Mouse (Mus musculus) liver, postnatal 0 days (tissue): ENCODE measurements around the gene BC052040. TPM values are rescaled to one million over a fixed set of nuclear protein-coding genes. Genes with fewer than 3 reads are reported as not detected.

Source experiments
- ATAC-seq: fragments of 200-750 bp; cut with Nextera tagmentation; 2 replicates; pipeline ENCODE4 v1.8.0; 2017; ENCODE audit warnings: mild to moderate bottlenecking, moderate library complexity
- DNase-seq: peaks from one replicate; pipeline ENCODE4 v3.0.0-alpha.2; 2016
- H3K27ac ChIP-seq: fragments of 300-500 bp; sonication (generic); 2 replicates; pipeline ENCODE4 v1.5.1; 2014; ENCODE audit warnings: antibody characterized with exemption, moderate library complexity, mild to moderate bottlenecking, low read depth
- H3K27me3 ChIP-seq: fragments of 300-500 bp; sonication (generic); 2 replicates; pipeline ENCODE4 v1.6.1; 2014; ENCODE audit warnings: low read length, control low read depth, mixed read lengths; ENCODE audit not compliant: insufficient read depth
- H3K36me3 ChIP-seq: fragments of 300-500 bp; sonication (generic); replicated peaks from 2 replicates; pipeline ENCODE4 v1.6.1; 2014; ENCODE audit warnings: mild to moderate bottlenecking, control low read depth, low read length, moderate library complexity, mixed read lengths; ENCODE audit not compliant: insufficient read depth
- H3K4me1 ChIP-seq: fragments of 300-500 bp; sonication (generic); 2 replicates; pipeline ENCODE4 v1.6.1; 2014; ENCODE audit warnings: antibody characterized with exemption, mild to moderate bottlenecking, control low read depth; ENCODE audit not compliant: insufficient read depth
- H3K4me2 ChIP-seq: fragments of 300-500 bp; sonication (generic); 2 replicates; pipeline ENCODE4 v1.6.1; 2014; ENCODE audit warnings: low read depth, mild to moderate bottlenecking, low read length, moderate library complexity, mixed read lengths
- H3K4me3 ChIP-seq: fragments of 300-500 bp; sonication (generic); 2 replicates; pipeline ENCODE4 v1.5.1; 2014; ENCODE audit warnings: low read depth, low read length
- H3K9ac ChIP-seq: fragments of 300-500 bp; sonication (generic); replicated peaks from 2 replicates; pipeline ENCODE4 v1.6.1; 2014; ENCODE audit warnings: mild to moderate bottlenecking, moderate library complexity
- H3K9me3 ChIP-seq: fragments of 300-500 bp; sonication (generic); 2 replicates; pipeline ENCODE4 v1.6.1; 2016; ENCODE audit warnings: mild to moderate bottlenecking, control low read depth, low read length, mixed read lengths
- CTCF ChIP-seq: sonication (generic); IDR thresholded peaks from 2 replicates; pipeline ENCODE4 v1.5.1; 2016; ENCODE audit warnings: antibody characterized with exemption, low read depth
- EP300 ChIP-seq: IDR thresholded peaks from 2 replicates; pipeline ENCODE4 v1.6.1; 2016; ENCODE audit warnings: antibody characterized with exemption, low read depth, mild to moderate bottlenecking
- WGBS: fragments of 180-500 bp; shearing (Covaris S2); extraction: QIAGEN DNeasy Blood & Tissue Kit; methylation state at CpG from one replicate; pipeline ENCODE4 v1.1.7; 2014; ENCODE audit not compliant: insufficient replicate concordance; 5-methylcytosine and 5-hydroxymethylcytosine counted together
- polyA plus RNA-seq: library from polyadenylated mRNA; unstranded; fragments of >200 nt; fragmentation: Nextera tagmentation; extraction: Ambion mirVana; gene quantifications from 2 replicates; pipeline ENCODE4 v1.2.1, GENCODE M21; 2015

Gene BC052040
- polyA plus RNA-seq, 1 experiment from 2014 or later: 4.1 TPM

DNA sequence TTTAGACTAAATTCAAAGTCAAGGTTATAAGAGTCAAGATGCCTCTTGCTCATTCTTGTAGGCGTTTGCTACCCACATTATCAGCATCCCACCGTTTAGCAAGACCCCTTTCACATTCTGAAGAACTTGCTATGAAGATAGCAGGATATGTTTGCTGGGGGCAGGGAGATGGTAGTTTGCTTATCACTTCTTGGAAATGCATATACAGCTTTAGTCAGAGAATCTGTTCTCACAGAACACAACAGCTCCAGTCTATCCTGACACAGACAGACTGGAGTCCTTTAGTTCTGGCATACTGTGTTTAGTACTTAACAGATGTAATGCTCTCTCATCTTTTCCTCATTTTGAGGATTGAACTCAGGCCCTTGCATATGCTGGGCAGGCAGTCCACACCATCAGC lies 28.6 kb downstream of the BC052040 start:
- Histone ChIP-seq H3K4me2 (no peak overlapping the region), H3K36me3 (no peaks in the 10 kb centered on the region), H3K4me1 (no peaks in the 10 kb centered on the region; the same call in 1 of the 2 replicates), H3K27ac (no peak overlapping the region), H3K9me3 (no peaks in the 10 kb centered on the region), H3K9ac (no peak overlapping the region), H3K4me3 (no peak overlapping the region), H3K27me3 (no peaks in the 10 kb centered on the region)
- ATAC-seq: no peak
- DNase-seq: no peak
- 50% methylated on average over 2 of the region's 2 CpGs for WGBS
- TF ChIP-seq CTCF (no peak), EP300 (no peak)

DNA sequence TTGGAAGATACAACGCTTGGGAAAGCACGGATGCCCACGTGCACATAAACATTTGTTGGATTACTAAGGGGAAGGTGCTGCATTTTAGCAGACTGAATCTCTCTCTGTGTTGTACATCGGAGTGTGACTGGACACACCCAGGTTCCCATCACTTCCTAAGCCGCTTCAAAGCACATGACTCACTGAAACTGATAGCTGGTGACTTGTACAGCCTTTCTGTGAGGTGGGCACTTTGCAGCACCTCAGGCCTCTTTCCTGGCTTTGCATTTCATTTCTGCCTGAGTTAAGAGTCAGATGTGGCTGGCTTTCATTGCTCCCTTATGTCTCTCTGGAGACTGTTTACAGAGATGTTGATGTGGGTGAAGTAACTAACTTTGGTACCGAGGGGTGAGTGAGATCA lies 29.0 kb downstream of the BC052040 start:
- no peak overlapping the region for H3K9ac ChIP-seq
- no peaks in the 10 kb centered on the region for H3K9me3 ChIP-seq
- H3K27me3 ChIP-seq: no peaks in the 10 kb centered on the region
- no peak for TF ChIP-seq CTCF
- TF ChIP-seq EP300: no peak
- no peaks in the 10 kb centered on the region; the same call in 1 of the 2 replicates for H3K4me1 ChIP-seq
- ATAC-seq (no peak), DNase-seq (no peak)
- 86% methylated on average over 6 of the region's 6 CpGs for WGBS
- H3K4me2 ChIP-seq: no peak overlapping the region
- H3K4me3 ChIP-seq: no peak overlapping the region
- H3K27ac ChIP-seq: no peak overlapping the region
- H3K36me3 ChIP-seq: no peaks in the 10 kb centered on the region

- no peak for DNase-seq
- Histone ChIP-seq H3K27me3 (no peaks in the 10 kb centered on the region), H3K36me3 (no peaks in the 10 kb centered on the region), H3K4me2 (no peak overlapping the region), H3K9ac (no peak overlapping the region), H3K27ac (no peak overlapping the region), H3K4me1 (no peaks in the 10 kb centered on the region), H3K9me3 (no peaks in the 10 kb centered on the region), H3K4me3 (no peak overlapping the region)
- no peak for TF ChIP-seq EP300
- TF ChIP-seq CTCF: no peak
- ATAC-seq: no peak
- WGBS: 85% methylated on average over 3 of the region's 3 CpGs
These were observed 32.5 kb downstream of the BC052040 start for GRCm38 (mm10) chr2:115613830-115614520.

- WGBS: 79% methylated on average over 4 of the region's 4 CpGs
- Histone ChIP-seq H3K27me3 (no peaks in the 10 kb centered on the region), H3K27ac (no peak overlapping the region), H3K9me3 (no peaks in the 10 kb centered on the region), H3K36me3 (no peaks in the 10 kb centered on the region), H3K9ac (no peak overlapping the region), H3K4me1 (no peaks in the 10 kb centered on the region), H3K4me2 (no peak overlapping the region), H3K4me3 (no peak overlapping the region)
- ATAC-seq (no peak), DNase-seq (no peak)
- TF ChIP-seq EP300 (no peak), CTCF (no peak)
These were observed 47.0 kb downstream of the BC052040 start for GRCm38 (mm10) chr2:115628471-115628870.

GRCm38 (mm10) chr2:115631031-115631434 lies 49.5 kb downstream of the BC052040 start:
- no peaks in the 10 kb centered on the region for H3K4me1 ChIP-seq
- no peak overlapping the region for H3K27ac ChIP-seq
- no peak overlapping the region for H3K4me2 ChIP-seq
- H3K4me3 ChIP-seq: no peak overlapping the region
- no peaks in the 10 kb centered on the region for H3K36me3 ChIP-seq
- H3K9me3 ChIP-seq: no peaks in the 10 kb centered on the region
- no peak overlapping the region for H3K9ac ChIP-seq
- no peak for ATAC-seq
- no peak for TF ChIP-seq EP300
- TF ChIP-seq CTCF: no peak
- 82% methylated on average over 5 of the region's 5 CpGs for WGBS
- H3K27me3 ChIP-seq: no peaks in the 10 kb centered on the region
- DNase-seq: no peak

- DNase-seq (no peak), ATAC-seq (no peak)
- H3K27ac ChIP-seq: no peak overlapping the region
- H3K4me3 ChIP-seq: no peak overlapping the region
- no peaks in the 10 kb centered on the region for H3K27me3 ChIP-seq
- WGBS: 92% methylated on average over 4 of the region's 4 CpGs
- no peak overlapping the region for H3K9ac ChIP-seq
- H3K4me1 ChIP-seq: no peaks in the 10 kb centered on the region
- TF ChIP-seq CTCF (no peak), EP300 (no peak)
- no peaks in the 10 kb centered on the region for H3K9me3 ChIP-seq
- H3K4me2 ChIP-seq: no peak overlapping the region
- H3K36me3 ChIP-seq: no peaks in the 10 kb centered on the region
These were observed 50.3 kb downstream of the BC052040 start for GRCm38 (mm10) chr2:115631826-115632225.

GRCm38 (mm10) chr2:115650203-115650602 lies 68.7 kb downstream of the BC052040 start:
- no peak for DNase-seq
- H3K9ac ChIP-seq: no peak overlapping the region
- H3K36me3 ChIP-seq: no peaks in the 10 kb centered on the region
- no peak overlapping the region for H3K4me3 ChIP-seq
- H3K27me3 ChIP-seq: no peaks in the 10 kb centered on the region
- H3K27ac ChIP-seq: no peak overlapping the region
- H3K9me3 ChIP-seq: no peaks in the 10 kb centered on the region
- H3K4me1 ChIP-seq: no peaks in the 10 kb centered on the region
- TF ChIP-seq EP300 (no peak), CTCF (no peak)
- 84% methylated on average over 2 of the region's 2 CpGs for WGBS
- H3K4me2 ChIP-seq: no peak overlapping the region
- no peak for ATAC-seq
